Mouse (Mus musculus) retina, postnatal 7 days (tissue): ENCODE results near the gene 1810037I17Rik.

Experiments used
- DNase-seq: peaks from one replicate; pipeline ENCODE4 v3.0.0-alpha.2; 2012; ENCODE audit warnings: low read depth, low spot score

The 1810037I17Rik gene

DNA sequence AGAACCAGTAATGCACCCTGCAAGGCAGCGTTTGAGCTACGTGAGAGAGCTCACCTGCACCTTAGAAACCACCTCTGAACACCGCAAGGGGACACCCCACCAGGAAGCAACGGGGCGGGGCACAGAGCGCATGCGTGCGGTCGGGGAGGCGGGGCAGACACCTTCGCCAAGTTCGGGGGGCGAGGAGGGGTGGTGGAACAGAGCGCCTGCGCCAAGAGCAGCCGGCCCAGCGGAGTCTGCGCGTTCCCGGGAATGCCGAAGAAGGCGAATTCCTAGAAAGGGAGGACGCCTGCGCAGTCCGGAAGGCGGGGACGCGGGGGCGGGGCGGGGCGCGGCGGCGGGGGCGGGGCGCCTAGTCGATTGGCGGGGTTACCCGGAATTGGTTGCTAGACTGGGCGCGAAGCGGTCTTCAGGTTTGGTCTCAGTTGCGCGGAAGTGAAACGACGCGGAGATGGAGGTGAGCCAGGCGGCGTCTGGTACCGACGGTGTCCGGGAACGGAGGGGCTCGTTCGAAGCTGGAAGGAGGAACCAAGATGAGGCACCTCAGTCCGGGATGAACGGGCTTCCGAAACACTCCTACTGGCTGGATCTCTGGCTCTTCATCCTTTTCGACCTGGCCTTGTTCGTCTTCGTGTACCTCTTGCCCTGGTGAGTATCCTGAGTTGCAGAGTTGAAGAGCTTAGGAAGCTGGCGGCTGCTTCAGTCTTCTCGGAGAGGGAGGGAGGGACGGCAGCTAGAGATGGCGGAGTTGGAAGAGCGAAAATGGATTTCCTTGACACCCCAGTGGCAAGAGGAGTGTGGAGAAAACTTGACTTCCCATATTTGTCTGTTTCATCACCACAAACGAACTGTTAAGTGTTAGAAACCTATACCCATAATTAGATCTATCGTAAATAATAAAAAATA is at the start of gene 1810037I17Rik:
1810037I17Rik (plus strand) TSS at position 195 of the 906 bp plus-strand sequence.
- peak; percentile 93 for DNase-seq

DNA sequence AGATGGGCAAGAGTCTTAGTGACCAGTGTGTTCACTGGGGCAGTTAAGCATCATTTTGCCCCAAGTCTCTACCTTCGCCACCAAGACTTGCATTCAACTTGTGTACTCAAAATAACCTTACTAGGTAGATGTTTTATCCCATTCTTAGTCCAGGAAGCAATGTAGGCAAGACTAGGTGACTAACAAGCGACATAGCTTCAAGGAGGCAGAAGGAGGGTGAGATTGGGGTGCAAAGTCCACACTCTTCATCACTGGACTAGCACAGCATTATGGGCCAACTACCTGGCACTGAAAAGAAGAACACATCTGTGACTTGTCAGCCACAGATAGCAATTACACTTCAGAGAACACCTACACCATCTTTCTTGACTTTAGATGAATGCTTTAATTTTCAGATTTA is 47.1 kb upstream of the 1810037I17Rik start:
- DNase-seq: no peak

DNA sequence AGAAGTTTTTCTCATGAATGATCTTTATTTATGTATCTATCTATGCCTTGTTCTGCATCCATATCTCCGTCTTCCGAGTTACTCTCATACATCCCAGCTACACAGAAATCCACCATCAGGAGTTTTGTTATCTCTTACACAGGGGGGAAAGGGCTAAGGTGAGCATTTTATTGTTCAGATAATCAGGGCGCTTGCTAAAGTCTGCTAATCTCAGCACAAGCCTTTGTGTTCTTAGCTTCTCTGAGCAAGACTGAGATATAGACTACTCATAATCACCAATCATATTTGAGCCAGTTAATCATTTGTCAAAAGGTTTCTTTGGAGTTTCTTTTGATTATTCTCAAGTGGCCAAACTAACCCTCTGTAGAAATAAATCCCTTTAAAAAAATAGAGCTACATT is 46.5 kb upstream of the 1810037I17Rik start:
- no peak for DNase-seq

DNA sequence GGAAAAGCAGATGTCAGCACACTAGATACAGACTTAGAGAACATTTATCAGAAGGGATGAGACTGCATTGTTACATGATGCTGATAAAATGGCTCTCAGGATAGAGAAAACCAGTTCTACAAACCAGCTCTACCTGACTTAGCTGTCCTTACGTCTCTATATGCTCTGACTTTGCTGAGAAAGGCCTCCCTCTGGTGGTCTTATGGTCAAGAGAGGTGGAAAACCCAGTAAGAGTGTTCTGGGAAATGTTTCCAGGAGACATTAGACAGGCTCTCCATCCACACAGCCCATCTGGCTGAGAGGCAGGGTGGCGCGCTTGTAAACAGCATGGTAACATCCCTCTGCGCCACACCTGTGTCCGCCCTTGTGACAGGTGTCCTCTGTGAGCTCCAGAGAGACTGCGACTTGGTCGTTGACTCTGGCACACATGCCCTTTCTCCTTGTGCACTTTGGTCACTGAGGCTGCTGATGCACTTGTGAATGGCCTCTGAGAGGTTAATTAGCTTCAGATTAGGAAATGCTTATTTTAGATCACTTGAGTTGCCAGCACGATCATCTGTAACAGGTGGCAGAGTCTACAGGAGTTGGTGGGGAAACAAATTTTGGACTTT is 45.2 kb upstream of the 1810037I17Rik start:
- DNase-seq: no peak

DNA sequence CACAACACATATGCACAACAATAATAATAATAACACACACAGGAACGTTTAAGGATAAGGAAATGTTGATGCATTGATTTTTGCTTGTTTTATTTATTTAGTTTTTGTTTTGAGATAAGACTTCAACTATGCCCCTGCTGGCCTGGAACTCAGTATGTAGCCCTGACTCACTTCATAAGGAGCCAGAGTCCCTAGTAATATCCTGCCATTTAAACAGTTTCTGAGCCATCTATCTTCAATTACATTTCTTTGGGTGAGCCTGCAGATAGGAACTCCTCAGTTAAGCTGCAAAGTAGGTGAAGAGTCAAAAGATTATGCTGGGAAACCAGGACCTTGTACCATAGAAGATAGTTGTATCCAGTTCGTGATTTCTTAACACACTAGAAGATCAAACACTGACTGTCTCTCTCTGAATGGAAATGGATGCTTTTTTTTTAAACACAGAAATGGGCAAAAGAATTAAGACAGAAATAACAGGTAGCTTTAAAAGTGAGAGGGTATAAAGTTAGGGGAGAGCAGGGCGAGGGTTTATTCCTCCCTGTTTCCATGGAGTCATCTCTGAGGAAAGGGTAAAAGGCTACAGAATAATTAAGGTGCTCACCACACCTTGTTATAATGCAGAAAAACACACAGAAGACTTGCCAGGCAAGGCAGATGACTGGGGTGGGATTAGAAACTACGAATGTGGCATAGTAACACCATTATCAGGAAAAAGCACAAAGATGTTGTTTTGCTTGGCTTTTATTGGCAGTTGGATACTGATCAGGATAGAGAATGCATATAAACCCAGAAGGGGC is 36.3 kb upstream of the 1810037I17Rik start:
- no peak for DNase-seq

DNA sequence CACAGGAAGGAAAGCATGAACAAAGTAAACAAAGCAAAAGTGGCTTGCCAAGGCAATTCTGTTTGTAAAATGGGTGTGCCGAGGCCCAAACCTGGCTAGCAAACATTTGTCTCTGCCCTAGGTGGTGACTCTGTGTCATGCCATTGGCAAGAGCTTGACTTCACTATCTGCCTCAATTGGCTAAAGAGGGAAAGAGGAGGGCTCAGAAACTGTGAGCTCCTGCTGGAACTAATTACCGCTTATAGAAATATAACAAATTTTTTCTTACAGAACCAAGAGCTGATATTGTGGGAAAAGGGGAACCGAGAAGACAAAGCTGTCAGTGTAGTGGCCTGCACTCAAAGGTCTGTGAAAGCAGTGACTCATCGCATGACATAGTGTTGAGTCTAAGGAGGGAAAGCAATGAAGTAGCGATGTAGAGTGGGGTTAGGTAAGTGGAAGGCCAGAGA is 35.6 kb upstream of the 1810037I17Rik start:
- DNase-seq: no peak

DNA sequence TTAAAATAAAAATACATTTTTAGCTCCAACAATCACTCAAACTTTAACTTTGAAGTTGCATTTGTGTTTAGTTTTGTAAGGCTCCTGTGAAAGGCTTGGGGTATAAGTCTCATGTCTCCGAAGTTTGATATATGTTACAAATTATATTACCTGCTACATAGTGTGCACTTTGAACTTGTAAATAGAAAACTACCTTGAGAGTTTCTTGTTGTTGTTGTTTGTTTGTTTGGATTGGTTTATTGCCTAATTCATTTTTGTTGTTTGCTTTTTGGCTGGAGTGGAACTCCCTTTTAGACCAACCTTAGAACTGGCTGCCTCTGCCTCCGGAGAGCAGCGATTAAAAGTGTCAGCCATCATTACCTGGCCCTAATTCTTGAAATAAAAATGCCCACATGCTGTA is 29.2 kb upstream of the 1810037I17Rik start, which contains the start of gene Fabp2:
Fabp2 (plus strand) TSS at position 301 of the 400 bp plus-strand sequence.
- DNase-seq: no peak

DNA sequence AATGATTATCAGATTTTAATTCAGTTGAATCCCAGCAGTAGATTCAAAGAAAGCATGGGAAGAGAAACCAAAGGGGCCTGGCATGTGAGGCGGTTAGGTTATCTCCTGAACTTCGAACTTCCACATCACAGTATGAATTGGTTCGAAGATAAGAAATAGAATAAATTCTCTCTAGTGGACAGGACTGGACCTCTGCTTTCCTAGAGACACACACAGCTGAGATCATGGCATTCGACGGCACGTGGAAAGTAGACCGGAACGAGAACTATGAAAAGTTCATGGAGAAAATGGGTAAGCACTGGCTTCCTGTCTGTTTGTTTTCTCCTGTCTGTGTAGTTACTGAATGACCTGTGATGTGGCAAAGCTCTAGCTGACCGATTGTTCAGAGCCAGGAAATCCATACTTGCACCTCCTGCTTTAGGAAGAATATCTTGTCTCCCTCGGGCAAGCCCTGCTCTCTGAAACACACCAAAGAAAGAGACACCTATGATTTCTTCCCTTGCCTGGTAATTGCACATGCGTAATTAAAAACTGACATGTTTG is 28.7 kb upstream of the 1810037I17Rik start:
- DNase-seq: no peak

DNA sequence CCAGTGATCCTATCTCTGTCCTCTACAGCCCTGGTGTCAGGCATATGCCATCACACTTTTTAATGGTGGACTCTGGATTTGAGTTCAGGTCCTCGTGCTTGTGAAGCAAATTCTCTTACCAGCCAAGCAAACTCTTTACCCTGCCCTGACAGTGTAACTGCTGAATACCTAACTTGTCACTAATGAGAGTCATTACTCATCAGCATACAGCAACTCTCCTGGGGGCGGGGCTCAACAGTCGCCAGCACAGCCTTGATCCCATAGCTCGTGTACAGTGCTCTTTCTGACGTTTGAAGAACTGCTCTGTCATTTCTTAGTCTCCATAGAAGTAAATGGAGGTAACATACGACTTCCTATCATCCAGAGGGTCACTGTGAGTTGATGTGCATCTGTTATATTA is 25.7 kb upstream of the 1810037I17Rik start:
- no peak for DNase-seq

DNA sequence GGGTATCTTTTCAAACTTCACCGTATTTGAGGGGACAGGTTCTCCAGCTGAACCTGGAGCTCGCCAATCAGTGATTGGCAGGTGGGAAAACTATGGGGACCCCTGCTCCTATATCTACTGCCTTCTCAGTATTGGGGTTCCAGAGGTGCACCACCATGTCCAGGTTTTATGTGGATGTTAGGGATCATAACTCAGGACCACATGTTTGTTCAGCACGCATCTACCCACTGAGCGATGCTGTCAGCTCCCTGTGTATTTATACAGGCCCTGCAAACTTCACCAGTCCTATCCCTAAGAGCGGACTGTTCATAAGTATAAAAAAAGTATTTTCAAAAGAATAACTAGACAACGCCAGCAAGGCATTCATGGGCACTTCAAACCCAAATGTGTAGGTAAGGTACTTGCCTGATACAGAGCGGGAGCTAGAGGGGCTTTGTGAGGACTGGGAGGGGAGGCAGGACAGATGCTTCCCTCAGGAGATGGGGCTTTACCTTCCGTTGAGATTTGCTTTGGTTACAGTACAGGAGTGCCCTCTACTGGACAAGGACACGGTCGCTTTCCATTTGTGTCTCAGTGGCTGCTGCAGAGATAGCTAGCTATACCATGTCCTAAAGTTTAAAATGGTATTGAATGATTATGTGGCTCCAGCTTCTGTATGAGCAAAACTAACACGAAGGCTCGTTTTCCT is 20.1 kb upstream of the 1810037I17Rik start:
- DNase-seq: peak; percentile 61

DNA sequence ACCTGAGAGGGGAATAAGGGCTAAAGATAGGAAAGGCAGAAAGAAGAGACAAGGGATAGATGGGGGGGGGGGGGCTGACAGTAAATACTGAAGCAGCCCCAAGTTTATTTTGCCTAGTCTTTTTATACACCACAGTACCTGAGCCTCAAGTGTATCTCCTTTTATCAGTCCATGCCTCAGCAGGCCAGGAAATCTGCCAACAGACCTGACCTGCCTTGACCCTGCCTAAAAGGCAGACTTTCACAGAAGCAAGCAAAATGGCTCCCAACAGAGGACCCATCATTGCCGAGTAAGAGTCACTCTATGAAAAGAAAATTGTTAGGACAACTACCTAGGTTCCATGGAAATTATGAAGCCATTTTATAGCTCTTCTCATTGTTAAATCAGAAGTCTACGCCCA is 16.2 kb upstream of the 1810037I17Rik start:
- no peak for DNase-seq

DNA sequence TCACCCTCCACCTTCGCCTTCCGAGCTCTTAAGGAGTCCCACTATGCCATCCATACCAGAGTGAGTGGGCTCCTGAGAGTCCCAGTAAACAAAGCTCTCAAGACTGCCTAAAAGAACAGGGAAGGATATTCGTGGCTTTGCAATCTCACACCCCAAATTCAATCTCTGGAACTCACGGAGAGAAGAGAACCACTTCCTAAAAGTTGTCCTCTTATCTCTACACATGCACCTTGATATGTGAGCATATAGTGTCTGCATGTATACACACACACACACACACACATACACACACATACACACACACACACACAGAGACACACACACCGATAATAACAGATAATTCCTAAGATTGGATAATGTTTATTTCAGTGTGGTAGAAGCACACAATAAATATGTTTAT is 8.5 kb upstream of the 1810037I17Rik start:
- DNase-seq: no peak

DNA sequence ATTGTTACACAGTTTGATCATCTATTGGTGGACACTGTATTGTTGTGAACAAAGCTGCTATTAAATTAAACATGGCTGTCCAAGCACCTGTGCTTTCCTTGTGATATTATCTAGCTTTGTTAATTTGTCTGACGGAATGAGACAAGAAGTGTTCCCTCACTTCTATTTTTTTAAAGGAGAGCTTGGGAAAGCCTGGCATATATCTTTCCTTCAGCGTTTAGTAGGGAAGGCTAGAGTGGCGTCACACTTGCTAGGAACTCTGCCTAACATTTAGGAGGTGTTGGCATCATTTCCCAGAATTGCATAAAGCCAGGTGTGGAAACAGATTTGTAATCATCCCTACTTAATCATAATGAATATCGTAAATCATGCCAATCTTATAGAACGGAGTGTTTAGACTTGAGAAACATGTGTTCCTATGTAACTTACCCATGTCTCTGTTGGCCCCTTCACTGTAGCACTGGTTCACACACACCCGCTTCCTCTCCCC is 7.8 kb upstream of the 1810037I17Rik start:
- no peak for DNase-seq

DNA sequence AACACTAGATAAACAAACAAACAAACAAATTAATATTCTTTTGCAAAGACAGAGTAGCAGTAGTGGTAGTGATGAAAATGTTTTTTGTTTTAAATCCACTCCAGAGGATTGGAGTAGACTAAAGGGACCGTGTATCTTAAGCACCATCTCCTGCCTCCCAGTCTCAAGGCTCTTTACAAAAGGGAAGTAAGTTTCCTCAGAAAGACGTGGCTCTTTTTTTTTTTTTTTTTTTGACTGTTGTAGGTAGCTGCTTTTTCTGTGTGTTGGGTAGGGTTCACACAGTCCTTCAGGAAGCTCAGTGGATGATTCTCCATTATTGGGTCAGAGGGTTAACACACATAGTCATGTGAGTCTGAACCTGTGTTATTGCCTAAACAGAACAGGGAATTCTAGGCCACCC is 5.3 kb upstream of the 1810037I17Rik start:
- DNase-seq: no peak

DNA sequence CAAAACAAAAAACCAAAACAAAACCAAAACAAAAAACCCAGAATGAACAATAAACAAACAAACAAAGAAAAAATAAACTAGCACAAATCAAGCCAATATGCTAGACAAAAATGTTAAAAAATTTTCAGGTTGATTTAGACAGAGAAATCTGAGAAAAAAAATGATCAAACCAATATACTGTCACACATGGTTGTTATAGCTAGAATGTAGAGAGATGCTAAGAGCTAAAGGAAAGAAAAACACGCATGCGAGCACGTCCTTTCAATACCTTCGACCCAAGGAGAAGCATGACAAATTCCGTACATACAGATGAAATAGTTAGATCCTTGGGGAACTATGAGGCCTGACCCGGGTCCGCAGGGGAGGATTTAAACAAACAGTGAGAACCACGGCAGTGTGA is 4.7 kb upstream of the 1810037I17Rik start, which contains the start of gene Gm10959:
Gm10959 (minus strand) TSS at position 101 of the 400 bp plus-strand sequence.
- no peak for DNase-seq

DNA sequence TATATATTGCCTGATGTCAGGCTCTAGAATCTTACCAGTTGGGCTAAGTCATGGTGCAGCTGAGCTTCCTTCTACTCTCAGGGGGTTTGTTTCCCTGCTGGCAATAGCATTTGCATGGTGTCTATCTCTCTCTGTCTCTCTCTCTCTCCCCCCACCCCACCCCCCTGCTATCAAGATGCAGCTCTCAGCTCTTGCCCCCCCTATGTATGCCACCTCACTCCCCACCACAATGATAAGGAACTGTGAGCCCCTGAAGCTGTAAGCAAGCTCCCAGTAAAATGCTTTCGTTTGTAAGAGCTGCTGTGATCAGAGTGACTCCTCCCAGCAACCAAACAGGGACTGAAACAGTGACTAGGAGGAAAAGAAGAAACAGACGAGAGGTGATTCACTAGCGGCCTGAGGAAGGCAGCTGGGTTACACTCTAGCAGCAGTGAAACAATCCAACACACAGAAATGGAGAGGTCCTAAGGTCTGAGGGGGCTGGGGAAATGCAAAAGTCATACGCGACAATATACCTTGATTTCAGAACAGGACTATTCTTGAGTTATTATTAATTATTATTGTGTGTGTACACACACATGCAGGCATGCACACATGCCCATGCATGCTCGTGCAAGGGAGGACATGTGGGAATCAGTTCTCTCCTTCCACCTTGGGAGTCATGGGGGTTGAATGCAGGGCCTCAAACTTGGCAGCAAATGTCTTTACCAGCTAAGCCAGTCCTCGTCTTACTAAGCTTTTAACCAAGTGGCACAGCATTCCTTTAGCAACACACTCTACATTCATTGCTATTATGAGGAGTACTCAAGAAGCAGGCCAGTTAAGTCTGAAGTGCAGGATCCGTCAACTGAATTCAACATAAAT is 3.2 kb upstream of the 1810037I17Rik start:
- DNase-seq: no peak

DNA sequence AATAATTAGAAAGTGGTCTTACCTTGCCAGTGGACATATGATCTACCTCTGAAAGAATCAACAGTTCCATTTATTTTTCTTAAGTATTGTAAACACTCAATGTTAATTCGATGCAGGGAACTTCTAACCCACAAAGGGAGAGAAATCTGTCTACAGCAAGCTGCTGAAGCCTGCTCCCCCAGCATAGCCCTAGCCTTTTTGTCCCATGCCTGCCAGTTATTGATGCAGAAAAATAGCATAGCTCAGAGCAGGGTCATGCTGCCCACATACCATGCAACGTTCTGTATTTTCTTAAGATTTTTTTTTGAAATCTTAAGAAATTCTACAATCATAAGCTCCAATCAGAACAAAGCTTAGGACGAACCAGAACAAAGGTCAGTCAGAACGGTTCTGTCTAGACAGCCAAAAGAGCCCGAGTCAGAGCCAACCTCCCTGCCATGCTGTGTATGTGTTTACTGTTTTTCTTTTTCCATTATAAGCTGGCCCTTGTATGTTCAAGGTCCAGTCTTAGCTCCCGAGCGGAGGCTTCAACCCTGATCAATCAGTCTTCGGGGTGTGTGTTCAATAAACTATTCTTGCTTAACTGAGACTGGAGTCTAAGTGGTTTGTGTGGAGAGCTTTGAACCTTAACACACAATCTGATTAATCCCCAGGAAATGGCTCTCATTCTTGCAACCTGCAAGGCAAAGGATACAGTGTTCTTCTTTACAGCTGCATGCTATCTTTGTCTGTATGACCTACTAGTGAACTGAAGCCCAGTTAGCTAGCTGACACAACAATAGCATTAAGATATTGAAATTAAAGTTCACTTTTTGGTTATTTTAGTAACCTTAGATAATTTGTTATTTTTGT is 2.1 kb upstream of the 1810037I17Rik start:
- no peak for DNase-seq

DNA sequence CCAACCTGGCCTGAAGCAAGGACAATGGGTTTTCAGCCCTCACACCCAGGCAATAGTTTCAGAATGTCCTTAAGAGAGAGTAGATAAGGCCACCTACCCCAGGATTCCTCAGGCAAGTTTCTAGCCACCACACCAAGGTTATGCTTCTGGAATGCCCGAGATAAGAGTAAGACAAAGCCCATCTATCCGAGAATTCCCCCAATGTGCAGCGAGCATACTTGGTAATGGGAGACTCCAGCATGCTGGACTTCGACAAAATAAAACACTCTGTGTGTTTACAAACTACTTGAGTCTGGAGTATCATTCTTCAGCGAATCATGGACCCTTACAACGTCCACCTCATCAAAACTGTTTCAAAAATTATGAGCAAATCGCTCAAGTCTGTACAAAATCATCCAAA is 856 bp upstream of the 1810037I17Rik start:
- DNase-seq: no peak

DNA sequence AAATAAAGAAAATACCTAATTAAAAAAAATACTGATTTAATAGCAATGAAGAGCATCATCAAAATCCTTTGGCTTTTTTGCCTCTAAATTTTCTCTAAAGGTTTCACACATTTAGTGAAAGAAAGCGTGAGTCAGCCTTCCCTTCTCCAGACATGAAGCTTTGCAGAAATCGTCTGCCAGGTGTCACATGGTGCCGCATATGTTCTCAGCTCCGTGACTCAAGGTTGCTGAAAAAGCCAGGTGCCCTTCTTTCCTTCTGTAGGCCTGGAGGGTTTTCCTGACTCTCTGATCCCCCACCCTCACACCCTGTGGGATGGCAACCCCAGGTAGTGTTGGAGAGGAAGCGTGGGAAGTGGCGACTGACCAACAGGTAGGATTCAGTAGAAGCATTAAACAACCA is 5.7 kb downstream of the 1810037I17Rik start:
- no peak for DNase-seq
